Mouse (Mus musculus): ENCODE results near the gene C1qbp. TPM values are rescaled to one million over a fixed set of nuclear protein-coding genes. Genes with fewer than 3 reads are reported as not detected.

The C1qbp gene
- polyA plus RNA-seq (2012; rRNA removed) (72.4 and 129 TPM in 2 replicates), polyA plus RNA-seq (2014; fragmentation: Nextera tagmentation; extraction: Ambion mirVana) (162 and 186 TPM in 2 replicates)

DNA sequence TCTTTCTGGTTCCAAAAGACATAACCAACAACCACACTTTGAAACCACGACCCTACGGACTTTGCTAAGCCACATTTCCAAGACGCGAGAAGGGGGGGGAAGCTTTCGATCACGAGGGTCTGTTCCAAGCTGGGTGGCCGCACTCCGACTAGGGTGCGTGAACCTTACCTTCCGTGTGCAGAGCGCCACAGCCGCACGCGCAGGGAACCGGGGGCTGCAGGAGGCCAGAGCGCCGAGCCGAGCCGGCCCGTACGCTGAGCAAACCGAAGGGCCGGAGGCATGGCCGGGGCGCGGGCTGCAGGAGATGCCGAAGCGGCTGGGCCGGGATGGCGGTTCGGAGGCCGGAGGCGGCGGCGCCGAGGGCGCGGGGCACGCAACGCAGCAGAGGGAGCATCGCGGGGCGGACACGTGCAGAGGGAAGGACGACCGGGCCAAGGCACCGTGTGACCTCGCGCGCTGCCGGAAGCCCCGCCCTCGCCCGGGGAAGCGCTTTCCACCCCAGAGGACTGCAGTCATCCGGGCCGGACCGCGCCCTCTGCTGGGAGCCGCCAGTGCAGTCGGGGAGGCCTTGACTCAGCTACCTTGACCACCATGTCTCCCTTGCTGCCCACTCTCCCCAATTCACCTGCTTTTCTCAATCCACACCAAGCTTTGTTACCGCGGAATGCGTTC is at the start of gene C1qbp:
Gene C1qbp (minus strand): TSS at position 470 of the 672 bp plus-strand sequence.
- peaks cover 6 to 9% of the 10 kb centered on the region in 2 experiments for H3K4me1 ChIP-seq (replicated peaks; ENCODE audit: control insufficient read depth in 2 of 2, insufficient read depth in 2 of 2, low read length in 1 of 2)
- peak within 1 kb of the TSS; percentile 20 for H3K27ac ChIP-seq
- H3K4me2 ChIP-seq (ENCODE audit: low read depth), result peak within 1 kb of the TSS; percentile 98
- peak within 1 kb of the TSS; percentile 89 to 97 for H3K4me3 ChIP-seq (ENCODE audit: insufficient read depth in 1 of 2, low read depth in 2 of 2, low read length in 2 of 2)
- peak; percentile 97 for TF ChIP-seq CTCF (IDR thresholded peaks at IDR 0.05; ENCODE audit: low read depth)
- TF ChIP-seq EP300 (IDR thresholded peaks at IDR 0.05; ENCODE audit: low read depth), result no peak
- no peaks in the 10 kb centered on the region for H3K9me3 ChIP-seq (ENCODE audit: control insufficient read depth, low read length)
- DNase-seq (ENCODE audit: low read depth in 3 of 3, low spot score in 3 of 3) (peak; percentile 79 to 84 (median 83)), ATAC-seq (ENCODE audit: insufficient read depth) (peak; percentile 93)
- 0% methylated on average over 63 of the region's 64 CpGs for WGBS (ENCODE audit: insufficient replicate concordance)
- no peaks in the 10 kb centered on the region for H3K27me3 ChIP-seq (ENCODE audit: control insufficient read depth, insufficient read depth, low read length)
- H3K9ac ChIP-seq (replicated peaks), result peak within 1 kb of the TSS; percentile 85
- H3K36me3 ChIP-seq (replicated peaks; ENCODE audit: control insufficient read depth, insufficient read depth, low read depth), result peaks cover 30% of the 10 kb centered on the region

DNA sequence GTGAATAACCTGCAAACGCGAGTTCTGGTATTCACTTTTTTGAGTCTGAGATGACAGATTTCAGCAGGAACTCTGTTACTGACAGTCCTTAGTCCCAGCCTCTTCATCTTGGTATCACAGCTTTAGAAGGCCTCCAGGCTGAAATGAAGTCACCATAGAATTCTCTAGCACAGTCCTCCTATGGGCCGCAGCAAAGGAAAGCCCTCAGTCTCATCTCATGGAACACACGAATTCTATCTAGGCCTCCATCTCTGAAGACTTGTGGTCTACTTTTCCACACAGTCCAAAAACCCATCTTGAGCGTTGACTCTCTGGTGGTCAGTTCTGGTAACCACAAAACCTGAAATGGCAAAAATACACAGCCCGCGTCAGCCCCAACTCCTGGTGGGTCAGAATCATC is 49.2 kb upstream of the C1qbp start:
- DNase-seq (ENCODE audit: low read depth in 3 of 3, low spot score in 3 of 3) (no peak), ATAC-seq (ENCODE audit: insufficient read depth) (no peak)
- TF ChIP-seq CTCF (IDR thresholded peaks at IDR 0.05; ENCODE audit: low read depth) (no peak), EP300 (IDR thresholded peaks at IDR 0.05; ENCODE audit: low read depth) (no peak)
- Histone ChIP-seq H3K27me3 (ENCODE audit: control insufficient read depth, insufficient read depth, low read length) (peaks cover 8% of the 10 kb centered on the region), H3K9ac (replicated peaks) (no peak overlapping the region), H3K4me1 (replicated peaks; ENCODE audit: control insufficient read depth in 2 of 2, insufficient read depth in 2 of 2, low read length in 1 of 2) (no peaks in the 10 kb centered on the region), H3K4me2 (ENCODE audit: low read depth) (no peak overlapping the region), H3K9me3 (ENCODE audit: control insufficient read depth, low read length) (no peaks in the 10 kb centered on the region), H3K36me3 (replicated peaks; ENCODE audit: control insufficient read depth, insufficient read depth, low read depth) (peaks cover 14% of the 10 kb centered on the region), H3K4me3 (ENCODE audit: insufficient read depth in 1 of 2, low read depth in 2 of 2, low read length in 2 of 2) (no peak overlapping the region), H3K27ac (no peak overlapping the region)
- WGBS (ENCODE audit: insufficient replicate concordance), result 46% methylated on average over 7 of the region's 7 CpGs

DNA sequence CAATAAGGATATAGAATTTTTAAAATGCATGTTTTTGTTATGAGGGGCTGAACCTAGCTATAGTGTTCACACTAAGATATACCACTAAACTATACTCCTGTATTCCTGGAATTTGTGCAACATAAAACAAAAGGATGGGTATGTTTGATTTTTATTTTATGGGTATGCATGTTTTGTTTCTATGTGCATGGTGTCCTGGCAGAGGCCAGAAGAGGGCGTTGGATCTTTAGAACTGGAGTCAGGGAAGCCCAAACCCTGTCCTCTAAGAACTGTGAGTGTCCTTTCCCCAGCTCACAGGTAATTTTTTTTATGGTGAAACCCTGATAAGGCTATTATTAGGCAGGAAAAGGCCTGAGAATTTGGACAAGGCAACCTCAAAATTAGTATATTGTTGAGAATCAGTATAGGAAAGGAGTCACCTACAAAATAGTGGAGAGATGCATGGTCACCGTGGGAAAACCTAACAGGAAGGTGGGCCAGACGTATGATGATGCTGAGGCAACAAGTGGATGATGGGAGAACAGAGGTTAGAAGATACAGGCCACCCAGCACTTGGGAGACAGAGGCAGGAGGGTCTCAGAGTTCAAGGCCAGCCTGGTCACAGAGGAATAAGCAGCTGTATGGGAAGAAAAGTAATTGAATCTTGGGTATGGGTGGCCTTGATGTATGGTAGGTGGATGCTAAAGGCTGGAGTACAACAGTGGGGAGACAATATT is 46.7 kb upstream of the C1qbp start:
- ATAC-seq (ENCODE audit: insufficient read depth) (no peak), DNase-seq (ENCODE audit: low read depth in 3 of 3, low spot score in 3 of 3) (no peak)
- no peak overlapping the region for H3K9ac ChIP-seq (replicated peaks)
- H3K4me3 ChIP-seq (ENCODE audit: insufficient read depth in 1 of 2, low read depth in 2 of 2, low read length in 2 of 2), result no peak overlapping the region
- no peaks in the 10 kb centered on the region for H3K4me1 ChIP-seq (replicated peaks; ENCODE audit: control insufficient read depth in 2 of 2, insufficient read depth in 2 of 2, low read length in 1 of 2)
- peaks cover 8% of the 10 kb centered on the region for H3K27me3 ChIP-seq (ENCODE audit: control insufficient read depth, insufficient read depth, low read length)
- H3K27ac ChIP-seq, result no peak overlapping the region
- TF ChIP-seq EP300 (IDR thresholded peaks at IDR 0.05; ENCODE audit: low read depth), result no peak
- no peak for TF ChIP-seq CTCF (IDR thresholded peaks at IDR 0.05; ENCODE audit: low read depth)
- 76% methylated on average over 3 of the region's 3 CpGs for WGBS (ENCODE audit: insufficient replicate concordance)
- no peak overlapping the region for H3K4me2 ChIP-seq (ENCODE audit: low read depth)
- H3K36me3 ChIP-seq (replicated peaks; ENCODE audit: control insufficient read depth, insufficient read depth, low read depth), result peaks cover 37% of the 10 kb centered on the region
- H3K9me3 ChIP-seq (ENCODE audit: control insufficient read depth, low read length), result no peaks in the 10 kb centered on the region

DNA sequence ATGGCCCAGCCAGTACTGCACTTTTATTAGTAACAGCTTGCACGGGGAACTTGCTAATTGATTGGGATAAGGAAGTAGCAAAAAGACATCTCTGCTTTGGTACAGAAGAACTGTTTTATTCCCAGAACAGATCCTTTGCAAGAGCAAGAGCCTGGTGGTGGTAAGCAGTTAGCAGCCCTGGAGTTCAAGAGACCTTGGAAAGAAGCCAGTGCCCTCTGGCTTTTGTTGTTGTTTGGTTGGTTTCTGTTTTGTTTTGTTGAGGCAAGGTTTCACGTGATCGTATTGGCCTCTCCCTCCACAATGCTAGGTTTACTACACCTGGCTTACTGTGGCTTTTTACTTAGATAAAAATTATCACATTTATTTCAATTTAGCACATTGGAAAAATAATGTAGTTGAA is 45.5 kb upstream of the C1qbp start:
- Histone ChIP-seq H3K4me1 (replicated peaks; ENCODE audit: control insufficient read depth in 2 of 2, insufficient read depth in 2 of 2, low read length in 1 of 2) (no peaks in the 10 kb centered on the region), H3K36me3 (replicated peaks; ENCODE audit: control insufficient read depth, insufficient read depth, low read depth) (peaks cover 48% of the 10 kb centered on the region), H3K9me3 (ENCODE audit: control insufficient read depth, low read length) (no peaks in the 10 kb centered on the region), H3K27me3 (ENCODE audit: control insufficient read depth, insufficient read depth, low read length) (peaks cover 7% of the 10 kb centered on the region), H3K9ac (replicated peaks) (no peak overlapping the region), H3K4me3 (ENCODE audit: insufficient read depth in 1 of 2, low read depth in 2 of 2, low read length in 2 of 2) (no peak overlapping the region), H3K4me2 (ENCODE audit: low read depth) (no peak overlapping the region), H3K27ac (no peak overlapping the region)
- no peak for TF ChIP-seq EP300 (IDR thresholded peaks at IDR 0.05; ENCODE audit: low read depth)
- no peak for TF ChIP-seq CTCF (IDR thresholded peaks at IDR 0.05; ENCODE audit: low read depth)
- no peak for ATAC-seq (ENCODE audit: insufficient read depth)
- DNase-seq (ENCODE audit: low read depth in 3 of 3, low spot score in 3 of 3), result no peak
- 73% methylated on average over 3 of the region's 3 CpGs for WGBS (ENCODE audit: insufficient replicate concordance)
